Mouse (Mus musculus) hindbrain, postnatal 0 days (tissue): Measurements from ENCODE around the gene Gna15. TPM values are rescaled to one million over a fixed set of nuclear protein-coding genes. Genes with fewer than 3 reads are reported as not detected.

Experiments used
- ATAC-seq: fragments of 200-750 bp; cut with Nextera tagmentation; 2 replicates; pipeline ENCODE4 v1.8.0; 2017; ENCODE audit warnings: mild to moderate bottlenecking, moderate TSS enrichment, moderate library complexity
- DNase-seq: peaks from one replicate; pipeline ENCODE4 v3.0.0-alpha.2; 2015; ENCODE audit warnings: low spot score
- H3K27ac ChIP-seq: fragments of 300-500 bp; sonication (generic); 2 replicates; pipeline ENCODE4 v1.5.1; 2014; ENCODE audit warnings: mild to moderate bottlenecking
- H3K27me3 ChIP-seq: fragments of 300-500 bp; sonication (generic); 2 replicates; pipeline ENCODE4 v1.6.1; 2014; ENCODE audit warnings: low read length, mixed read lengths; ENCODE audit not compliant: insufficient read depth
- H3K36me3 ChIP-seq: fragments of 300-500 bp; sonication (generic); 2 replicates; pipeline ENCODE4 v1.6.1; 2014; ENCODE audit warnings: low read length, mixed read lengths; ENCODE audit not compliant: insufficient read depth
- H3K4me1 ChIP-seq: fragments of 300-500 bp; sonication (generic); 2 replicates; pipeline ENCODE4 v1.6.1; 2014; ENCODE audit warnings: antibody characterized with exemption, low read length, mixed read lengths; ENCODE audit not compliant: insufficient read depth
- H3K4me2 ChIP-seq: fragments of 300-500 bp; sonication (generic); 2 replicates; pipeline ENCODE4 v1.6.1; 2014; ENCODE audit warnings: low read depth, mild to moderate bottlenecking, low read length, moderate library complexity, mixed read lengths
- H3K4me3 ChIP-seq: fragments of 300-500 bp; sonication (generic); 2 replicates; pipeline ENCODE4 v1.5.1; 2014; ENCODE audit warnings: low read length
- H3K9ac ChIP-seq: fragments of 300-500 bp; sonication (generic); replicated peaks from 2 replicates; pipeline ENCODE4 v1.6.1; 2014; ENCODE audit warnings: mild to moderate bottlenecking, low read length, moderate library complexity, mixed read lengths
- H3K9me3 ChIP-seq: fragments of 300-500 bp; sonication (generic); 2 replicates; pipeline ENCODE4 v1.6.1; 2016; ENCODE audit warnings: low read length, mixed read lengths
- CTCF ChIP-seq: IDR thresholded peaks from 2 replicates; pipeline ENCODE4 v1.5.1; 2016; ENCODE audit warnings: antibody characterized with exemption, control low read depth, low read depth
- WGBS: fragments of 180-500 bp; shearing (Covaris S2); extraction: QIAGEN DNeasy Blood & Tissue Kit; methylation state at CpG from one replicate; pipeline ENCODE4 v1.1.7; 2014; 5-methylcytosine and 5-hydroxymethylcytosine counted together
- polyA plus RNA-seq: library from polyadenylated mRNA; unstranded; fragments of >200 nt; fragmentation: Nextera tagmentation; extraction: Ambion mirVana; gene quantifications from 2 replicates; pipeline ENCODE4 v1.2.1, GENCODE M21; 2015
- total RNA-seq: library from RNA; depleted of rRNA; stranded (reverse); fragments of >200 nt; gene quantifications from 2 replicates; pipeline ENCODE4 v1.2.3, GENCODE M21; 2014

The Gna15 gene
- total and polyA plus RNA-seq, 2 experiments from 2014 or later: 1.2 to 2.5 TPM

- H3K9me3 ChIP-seq: no peaks in the 10 kb centered on the region
- WGBS: 94% methylated on average over 13 of the region's 13 CpGs
- no peaks in the 10 kb centered on the region for H3K27me3 ChIP-seq
- no peak overlapping the region for H3K27ac ChIP-seq
- ATAC-seq: no peak
- TF ChIP-seq CTCF: no peak
- H3K4me1 ChIP-seq: peaks cover 17% of the 10 kb centered on the region
- no peaks in the 10 kb centered on the region for H3K36me3 ChIP-seq
- no peak for DNase-seq
- no peak overlapping the region for H3K9ac ChIP-seq
- no peak overlapping the region for H3K4me3 ChIP-seq
- H3K4me2 ChIP-seq: no peak overlapping the region
These were observed 23.0 kb upstream of the Gna15 start for GRCm38 (mm10) chr10:81546788-81547571.

- no peaks in the 10 kb centered on the region for H3K36me3 ChIP-seq
- no peak overlapping the region for H3K4me2 ChIP-seq
- H3K9me3 ChIP-seq: no peaks in the 10 kb centered on the region
- no peaks in the 10 kb centered on the region for H3K27me3 ChIP-seq
- peaks cover 17% of the 10 kb centered on the region for H3K4me1 ChIP-seq
- ATAC-seq: no peak
- DNase-seq: no peak
- WGBS: 80% methylated on average over 5 of the region's 5 CpGs
- no peak overlapping the region for H3K27ac ChIP-seq
- H3K9ac ChIP-seq: no peak overlapping the region
- no peak for TF ChIP-seq CTCF
- no peak overlapping the region for H3K4me3 ChIP-seq
These were observed 22.3 kb upstream of the Gna15 start for GRCm38 (mm10) chr10:81546332-81546731.

GRCm38 (mm10) chr10:81545161-81545747 lies 21.2 kb upstream of the Gna15 start, which contains the start of gene Gna11:
Gna11 (minus strand) TSS chr10:81545190.
- TF ChIP-seq CTCF: no peak; the same call in 1 of the 2 replicates
- Histone ChIP-seq H3K4me3 (peak within 1 kb of the TSS; percentile 80), H3K36me3 (no peaks in the 10 kb centered on the region), H3K9ac (peak within 1 kb of the TSS; percentile 89), H3K27me3 (no peaks in the 10 kb centered on the region), H3K27ac (peak within 1 kb of the TSS; percentile 90), H3K4me2 (peak within 1 kb of the TSS; percentile 97), H3K9me3 (no peaks in the 10 kb centered on the region), H3K4me1 (peaks cover 17% of the 10 kb centered on the region)
- DNase-seq (peak; percentile 100), ATAC-seq (peak; percentile 97)
- WGBS: under 1% methylated on average over 54 of the region's 59 CpGs

- ATAC-seq (no peak; the same call in none of the 2 replicates), DNase-seq (no peak)
- no peaks in the 10 kb centered on the region for H3K36me3 ChIP-seq
- H3K4me3 ChIP-seq: peak overlapping the region; percentile 80
- no peak for TF ChIP-seq CTCF
- H3K9ac ChIP-seq: peak overlapping the region; percentile 89
- H3K4me2 ChIP-seq: peak overlapping the region; percentile 97
- peaks cover 17% of the 10 kb centered on the region for H3K4me1 ChIP-seq
- peak overlapping the region; percentile 90 for H3K27ac ChIP-seq
- no peaks in the 10 kb centered on the region for H3K27me3 ChIP-seq
- WGBS: under 1% methylated on average over 76 of the region's 93 CpGs
- no peaks in the 10 kb centered on the region for H3K9me3 ChIP-seq
These were observed 20.5 kb upstream of the Gna15 start for GRCm38 (mm10) chr10:81544296-81545160.

- no peaks in the 10 kb centered on the region for H3K9me3 ChIP-seq
- peak overlapping the region; percentile 90; the same call in 1 of the 2 replicates for H3K27ac ChIP-seq
- peak overlapping the region; percentile 97 for H3K4me2 ChIP-seq
- ATAC-seq (no peak), DNase-seq (no peak)
- peak overlapping the region; percentile 89 for H3K9ac ChIP-seq
- peaks cover 17% of the 10 kb centered on the region for H3K4me1 ChIP-seq
- no peak for TF ChIP-seq CTCF
- no peaks in the 10 kb centered on the region for H3K36me3 ChIP-seq
- WGBS: 54% methylated on average over 1 of the region's 1 CpGs
- peak overlapping the region; percentile 80 for H3K4me3 ChIP-seq
- H3K27me3 ChIP-seq: no peaks in the 10 kb centered on the region
These were observed 19.6 kb upstream of the Gna15 start for GRCm38 (mm10) chr10:81543633-81544032.

- 72% methylated on average over 7 of the region's 7 CpGs for WGBS
- H3K9me3 ChIP-seq: no peaks in the 10 kb centered on the region
- H3K36me3 ChIP-seq: no peaks in the 10 kb centered on the region
- H3K27ac ChIP-seq: no peak overlapping the region
- DNase-seq: no peak
- TF ChIP-seq CTCF: no peak
- ATAC-seq: no peak
- H3K4me1 ChIP-seq: peaks cover 17% of the 10 kb centered on the region
- H3K4me2 ChIP-seq: peak overlapping the region; percentile 97
- peak overlapping the region; percentile 89 for H3K9ac ChIP-seq
- no peak overlapping the region for H3K4me3 ChIP-seq
- no peaks in the 10 kb centered on the region for H3K27me3 ChIP-seq
These were observed 18.9 kb upstream of the Gna15 start for GRCm38 (mm10) chr10:81542727-81543460.
